Mouse (Mus musculus) kidney, adult 2 months (tissue): ENCODE results near the gene Catsper4. TPM values are rescaled to one million over a fixed set of nuclear protein-coding genes. Genes with fewer than 3 reads are reported as not detected.

Source experiments
- DNase-seq: peaks from one replicate; pipeline ENCODE4 v3.0.0; 2021
- H3K27ac ChIP-seq: fragments of 200-500 bp; 2 replicates; pipeline ENCODE4 v1.5.1; 2012; ENCODE audit warnings: low read depth, low read length, control low read depth, inconsistent platforms; ENCODE audit not compliant: insufficient read depth
- H3K27me3 ChIP-seq: fragments of 200-500 bp; replicated peaks from 2 replicates; pipeline ENCODE4 v1.6.1; 2012; ENCODE audit warnings: mild to moderate bottlenecking, moderate library complexity, low read length, inconsistent platforms; ENCODE audit not compliant: control insufficient read depth, insufficient read depth
- H3K36me3 ChIP-seq: fragments of 200-500 bp; 2 replicates; pipeline ENCODE4 v1.6.1; 2012; ENCODE audit warnings: mild to moderate bottlenecking, moderate library complexity, low read length, inconsistent platforms; ENCODE audit not compliant: control insufficient read depth, insufficient read depth
- H3K4me1 ChIP-seq: fragments of 200-500 bp; 2 replicates; pipeline ENCODE4 v1.6.1; 2011; ENCODE audit warnings: low read length; ENCODE audit not compliant: control insufficient read depth, insufficient read depth
- H3K4me3 ChIP-seq: fragments of 200-500 bp; 2 replicates; pipeline ENCODE4 v1.5.1; 2011; ENCODE audit warnings: mild to moderate bottlenecking, low read depth, low read length, control low read depth; ENCODE audit not compliant: insufficient read depth
- CTCF ChIP-seq: fragments of 200-500 bp; conservative IDR thresholded peaks from 2 replicates; pipeline ENCODE4 v1.5.1; 2011; ENCODE audit warnings: low read depth, mild to moderate bottlenecking, control low read depth, low read length, moderate library complexity, mixed read lengths; ENCODE audit not compliant: insufficient read depth, insufficient read length
- POLR2A ChIP-seq: fragments of 200-500 bp; IDR thresholded peaks from one replicate; pipeline ENCODE4 v1.6.1; 2011; ENCODE audit warnings: low read depth, low read length, control low read depth
- WGBS: fragments of 180-500 bp; shearing (Covaris S2); methylation state at CpG from one replicate; pipeline ENCODE4 v1.1.7; 2018; 5-methylcytosine and 5-hydroxymethylcytosine counted together
- polyA plus RNA-seq: library from polyadenylated mRNA; depleted of rRNA; stranded (reverse); fragments of >200 nt; gene quantifications from 2 replicates; pipeline ENCODE4 v1.2.3, GENCODE M21; 2012

The Catsper4 gene
- polyA plus RNA-seq, 1 experiment = 0.38 TPM

GRCm38 (mm10) chr4:134253722-134254324 lies 26.6 kb upstream of the Catsper4 start, which contains the start of gene Grrp1:
Grrp1 (minus strand) TSS chr4:134254106.
- peak; percentile 67 for DNase-seq
- H3K27me3 ChIP-seq = peaks cover 6% of the 10 kb centered on the region
- peak within 1 kb of the TSS; percentile 64 for H3K4me3 ChIP-seq
- H3K27ac ChIP-seq = peak within 1 kb of the TSS; percentile 84
- peak; percentile 46 for TF ChIP-seq POLR2A
- TF ChIP-seq CTCF = no peak
- 9% methylated on average over 13 of the region's 13 CpGs for WGBS
- H3K4me1 ChIP-seq = peaks cover 10% of the 10 kb centered on the region; the same call in 1 of the 2 replicates
- no peaks in the 10 kb centered on the region for H3K36me3 ChIP-seq

- Histone ChIP-seq H3K4me3 (peak overlapping the region; percentile 64), H3K27me3 (peaks cover 6% of the 10 kb centered on the region), H3K4me1 (peaks cover 10% of the 10 kb centered on the region; the same call in 1 of the 2 replicates), H3K27ac (peak overlapping the region; percentile 84), H3K36me3 (no peaks in the 10 kb centered on the region)
- TF ChIP-seq CTCF (no peak), POLR2A (no peak)
- peak; percentile 68 for DNase-seq
- WGBS = 34% methylated on average over 15 of the region's 15 CpGs
Observed at GRCm38 (mm10) chr4:134252911-134253721, 25.9 kb upstream of the Catsper4 start.

- H3K27ac ChIP-seq = peak overlapping the region; percentile 57
- peak overlapping the region; percentile 64 for H3K4me3 ChIP-seq
- 29% methylated on average over 22 of the region's 22 CpGs for WGBS
- H3K4me1 ChIP-seq = peaks cover 10% of the 10 kb centered on the region; the same call in 1 of the 2 replicates
- no peaks in the 10 kb centered on the region for H3K36me3 ChIP-seq
- peak; percentile 61 for DNase-seq
- TF ChIP-seq POLR2A (no peak), CTCF (no peak)
- H3K27me3 ChIP-seq = peaks cover 6% of the 10 kb centered on the region
Observed at GRCm38 (mm10) chr4:134252131-134252910, 25.1 kb upstream of the Catsper4 start.

GRCm38 (mm10) chr4:134251241-134252130 lies 24.3 kb upstream of the Catsper4 start:
- H3K27ac ChIP-seq = peak overlapping the region; percentile 57

GRCm38 (mm10) chr4:134250930-134251240 lies 23.7 kb upstream of the Catsper4 start:
- DNase-seq = no peak
- WGBS = 20% methylated on average over 10 of the region's 10 CpGs
- Histone ChIP-seq H3K27ac (no peak overlapping the region), H3K4me3 (peak overlapping the region; percentile 64), H3K27me3 (peaks cover 6% of the 10 kb centered on the region), H3K36me3 (no peaks in the 10 kb centered on the region), H3K4me1 (peaks cover 10% of the 10 kb centered on the region; the same call in 1 of the 2 replicates)
- no peak for TF ChIP-seq POLR2A
- no peak for TF ChIP-seq CTCF

More at GRCm38 (mm10) chr4:134251241-134252130, 24.3 kb upstream of the Catsper4 start:
- H3K4me3 ChIP-seq = peak overlapping the region; percentile 64
- H3K36me3 ChIP-seq = no peaks in the 10 kb centered on the region
- peaks cover 6% of the 10 kb centered on the region for H3K27me3 ChIP-seq
- TF ChIP-seq CTCF (no peak), POLR2A (no peak)
- H3K4me1 ChIP-seq = peaks cover 10% of the 10 kb centered on the region; the same call in 1 of the 2 replicates
- 3% methylated on average over 91 of the region's 91 CpGs for WGBS
- DNase-seq = peak; percentile 43
